Mouse (Mus musculus) testis, adult 2 months (tissue): ENCODE data around the gene Cela1.

Source experiments
- CTCF ChIP-seq: fragments of 200-500 bp; IDR thresholded peaks from 2 replicates; pipeline ENCODE4 v1.5.1; 2012; ENCODE audit warnings: low read depth, mild to moderate bottlenecking, inconsistent platforms, low read length, moderate library complexity; ENCODE audit not compliant: control insufficient read depth, insufficient read depth, insufficient replicate concordance
- POLR2A ChIP-seq: fragments of 200-500 bp; IDR thresholded peaks from 2 replicates; pipeline ENCODE4 v1.6.1; 2012; ENCODE audit warnings: low read depth, mild to moderate bottlenecking, inconsistent platforms, low read length, moderate library complexity; ENCODE audit not compliant: control insufficient read depth

DNA sequence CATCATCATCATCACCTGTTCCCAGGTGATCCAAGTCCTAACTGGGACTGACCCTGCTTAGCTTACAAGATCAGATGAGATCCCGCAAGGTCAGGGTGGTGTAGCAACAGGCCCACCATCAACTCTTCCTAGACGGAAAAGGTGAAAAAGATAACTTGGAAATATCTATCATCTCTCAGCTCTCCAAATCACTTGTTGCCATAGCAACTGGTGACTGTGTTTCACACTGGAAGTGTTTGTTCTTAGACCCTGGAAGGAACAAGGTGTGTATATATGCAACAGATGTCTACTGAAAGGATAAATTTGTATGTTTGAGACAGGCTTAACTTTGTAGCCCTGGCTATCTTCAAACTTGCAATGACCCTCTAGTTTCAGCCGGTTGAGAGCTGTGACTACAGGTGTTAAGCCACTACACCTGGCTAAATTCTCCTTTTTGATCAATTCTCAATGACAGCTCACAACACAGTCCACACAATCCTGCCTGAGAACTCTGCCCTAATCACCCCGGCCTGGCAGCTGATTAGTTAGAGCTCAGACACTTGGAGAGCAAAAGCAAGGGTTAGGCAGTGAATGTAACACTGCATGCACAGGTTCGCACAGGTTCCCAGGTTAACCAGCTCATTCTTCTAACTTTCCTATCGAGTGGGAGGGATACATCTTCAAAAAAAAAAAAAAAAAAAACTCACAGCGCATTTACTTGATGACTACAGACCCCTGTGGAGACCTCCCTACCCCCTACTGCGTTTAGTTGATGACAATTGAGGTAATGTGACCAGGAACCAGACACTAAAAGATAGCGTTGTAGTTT, 22.1 kb downstream of the Cela1 start:
- TF ChIP-seq CTCF: no peak
- no peak for TF ChIP-seq POLR2A
